Mouse (Mus musculus): ENCODE data around the gene Wnt10b.

The Wnt10b gene

DNA sequence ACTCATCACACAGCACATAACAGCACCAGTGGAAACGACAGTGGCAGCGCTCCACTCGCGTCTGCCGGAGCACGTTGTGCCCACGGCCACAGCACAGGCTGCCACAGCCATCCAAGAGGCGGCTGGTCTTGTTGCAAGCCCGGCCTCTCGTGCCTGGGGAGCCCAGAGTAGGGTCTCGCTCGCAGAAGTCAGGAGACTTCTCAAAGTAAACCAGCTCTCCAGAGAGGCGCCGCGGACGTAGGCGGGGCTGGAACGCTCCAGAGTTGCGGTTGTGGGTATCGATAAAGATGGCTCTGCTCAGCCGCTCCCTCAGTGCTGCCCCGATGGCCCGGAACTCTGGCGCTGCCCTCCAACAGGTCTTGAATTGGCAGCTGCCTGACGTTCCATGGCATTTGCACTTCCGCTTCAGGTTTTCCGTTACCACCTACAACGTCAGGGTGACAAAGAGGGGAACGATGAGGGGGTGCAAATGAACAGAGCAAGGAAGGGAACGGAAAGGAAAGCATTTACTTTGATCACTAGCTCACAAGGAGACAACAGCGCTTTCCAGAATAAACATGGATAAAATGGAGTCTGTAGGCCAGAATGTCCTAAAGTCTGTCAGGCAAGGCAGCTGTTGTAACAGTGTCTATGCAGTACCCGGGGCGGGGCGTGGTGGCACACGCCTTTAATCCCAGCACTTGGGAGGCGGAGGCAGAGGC is 5.3 kb downstream of the Wnt10b start:
- peak; percentile 61 for DNase-seq (ENCODE audit: low spot score)

- no peak for DNase-seq (ENCODE audit: low spot score)
Observed at GRCm38 (mm10) chr15:98771813-98772425, 6.0 kb downstream of the Wnt10b start.

DNA sequence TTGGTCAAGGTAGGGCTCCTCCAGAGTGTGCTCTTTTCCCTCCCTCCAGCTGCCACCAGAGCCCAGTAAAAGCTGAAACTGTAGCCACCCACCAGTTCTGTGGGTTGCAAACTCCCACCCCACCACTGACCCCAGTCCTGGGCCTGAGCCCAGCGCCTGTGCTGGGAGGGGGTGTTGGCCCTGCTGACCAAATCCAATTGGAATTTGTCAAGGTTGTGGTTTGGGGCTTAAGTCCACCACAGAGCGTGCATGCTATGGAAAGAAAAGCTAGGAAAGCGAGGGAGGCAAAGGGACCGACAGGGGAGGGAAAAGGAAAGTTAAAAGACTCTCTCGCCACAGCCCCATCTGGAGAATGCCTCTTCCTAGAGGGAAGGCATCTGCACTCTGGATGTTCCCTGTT is 9.7 kb downstream of the Wnt10b start:
- DNase-seq (ENCODE audit: low spot score): no peak

- DNase-seq (ENCODE audit: low spot score): no peak
Observed at GRCm38 (mm10) chr15:98765929-98766328, 12.0 kb downstream of the Wnt10b start.

DNA sequence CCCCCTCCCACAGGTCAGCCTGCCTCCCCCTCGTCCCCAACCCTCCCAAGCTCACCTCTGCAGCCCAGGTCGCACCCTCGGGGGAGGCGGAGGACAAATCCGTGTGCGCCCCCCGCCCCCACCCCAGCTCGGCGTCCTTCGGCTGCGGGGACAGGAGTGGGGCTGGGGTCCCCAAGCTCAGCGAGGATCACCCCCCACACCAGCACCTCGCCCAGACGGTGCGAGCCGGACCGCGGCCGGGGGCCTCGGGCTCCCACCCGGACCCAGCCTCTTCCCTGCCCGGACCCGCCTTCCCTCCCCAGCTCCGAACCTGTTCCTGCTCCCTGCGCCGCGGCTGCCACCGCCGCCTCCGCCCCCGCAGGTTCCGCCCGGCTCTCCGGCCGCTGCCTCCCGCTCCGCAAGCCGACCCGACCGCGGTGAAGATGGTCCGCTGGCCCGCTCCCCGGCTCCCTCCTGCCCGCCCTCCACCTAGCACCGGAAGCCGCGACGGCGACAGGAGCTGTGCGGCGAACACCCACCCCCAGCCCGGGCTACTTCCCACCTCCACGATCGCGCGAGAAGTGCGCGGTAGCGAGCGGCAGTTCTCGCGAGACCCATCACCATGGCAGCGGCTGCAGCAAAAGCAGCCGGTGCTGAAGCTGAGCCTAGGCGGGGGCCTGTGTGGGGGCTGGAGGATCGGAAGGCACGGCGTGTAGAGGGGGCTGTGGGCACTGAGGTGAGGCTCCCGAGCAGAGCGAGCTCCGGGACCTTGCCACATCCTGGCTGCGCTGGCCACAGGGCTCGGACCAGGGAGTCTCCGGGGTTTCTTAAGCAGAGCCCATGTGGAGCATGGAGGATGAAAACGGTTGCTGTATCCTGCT is 15.1 kb downstream of the Wnt10b start, which contains the start of gene Arf3:
Arf3 (minus strand) TSS at position 545 of the 860 bp plus-strand sequence.
- peak; percentile 98 for DNase-seq (ENCODE audit: low spot score)

- peak; percentile 69 for DNase-seq (ENCODE audit: low spot score)
Observed at GRCm38 (mm10) chr15:98762201-98762621, 15.7 kb downstream of the Wnt10b start.

DNA sequence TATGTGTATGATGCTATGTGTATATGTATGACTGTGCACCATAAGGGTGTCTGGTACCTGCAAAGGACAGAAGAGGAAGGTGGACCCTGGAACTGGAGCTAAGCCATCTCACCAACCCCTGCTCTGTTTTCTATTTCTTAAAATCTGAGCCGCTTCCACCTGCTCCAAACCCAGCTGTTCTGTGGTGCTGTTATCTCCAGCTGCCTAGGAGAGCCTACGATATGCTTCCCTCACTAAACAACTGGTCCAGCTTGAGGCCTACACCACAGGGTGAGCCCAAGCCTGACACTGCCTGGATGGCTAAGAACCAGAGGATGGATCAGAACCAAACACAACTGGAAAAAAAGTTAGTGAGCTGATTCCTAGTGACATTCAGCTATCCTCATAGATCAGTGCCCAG is 23.8 kb downstream of the Wnt10b start:
- DNase-seq (ENCODE audit: low spot score): no peak

DNA sequence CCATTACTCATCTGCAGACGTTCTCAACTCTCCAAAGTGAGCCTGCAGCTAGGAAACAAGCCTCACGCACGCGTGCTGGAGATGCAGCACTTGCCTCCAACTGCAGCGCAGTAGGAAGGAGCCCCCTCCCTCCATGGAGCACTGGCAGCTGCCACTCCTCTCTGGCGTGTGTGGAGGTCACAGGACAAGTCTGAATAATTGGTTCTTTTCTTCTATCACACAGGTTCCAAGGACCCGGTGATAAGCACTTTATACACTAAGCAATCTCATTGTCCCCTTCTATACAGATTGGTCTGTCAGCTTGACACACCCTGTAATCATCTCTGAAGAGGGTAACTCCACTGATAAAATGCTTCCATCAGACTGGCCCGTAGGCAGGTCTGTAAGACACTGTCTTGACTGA is 24.9 kb downstream of the Wnt10b start:
- DNase-seq (ENCODE audit: low spot score): no peak

GRCm38 (mm10) chr15:98749093-98749492 is 28.9 kb downstream of the Wnt10b start:
- no peak for DNase-seq (ENCODE audit: low spot score)

- no peak for DNase-seq (ENCODE audit: low spot score)
Observed at GRCm38 (mm10) chr15:98747296-98747695, 30.7 kb downstream of the Wnt10b start.

DNA sequence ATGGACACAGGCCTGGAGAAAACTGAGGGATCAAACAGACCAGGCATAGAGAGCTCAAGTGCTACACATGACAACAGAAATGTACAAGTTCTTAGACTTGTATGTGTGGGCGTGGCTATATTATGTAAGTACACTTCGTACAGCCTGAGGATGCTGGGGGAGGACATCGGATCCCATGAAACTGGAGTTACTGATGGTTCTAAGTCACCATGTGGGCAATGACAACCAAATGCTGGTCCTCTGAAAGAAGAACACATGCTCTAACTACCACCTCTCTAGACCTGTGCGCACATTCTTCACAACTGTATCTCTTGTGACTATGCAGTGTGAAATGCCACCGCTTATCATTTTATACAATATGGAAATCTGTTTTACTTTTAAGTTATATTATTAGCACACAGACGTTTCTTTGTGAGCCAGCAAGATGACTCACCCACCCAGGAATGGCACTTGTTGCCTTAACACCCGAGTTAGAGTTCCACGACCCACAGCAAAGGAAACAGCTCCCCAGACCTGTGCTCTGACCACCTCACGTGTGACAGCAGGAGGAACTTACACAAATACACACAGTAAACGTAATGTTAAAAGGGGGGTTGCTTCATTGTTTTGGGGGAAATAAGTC is 31.5 kb downstream of the Wnt10b start:
- no peak for DNase-seq (ENCODE audit: low spot score)

- DNase-seq (ENCODE audit: low spot score): peak; percentile 79
Observed at GRCm38 (mm10) chr15:98743863-98744262, 34.1 kb downstream of the Wnt10b start.

- DNase-seq (ENCODE audit: low spot score): no peak
Observed at GRCm38 (mm10) chr15:98742766-98743428, 35.1 kb downstream of the Wnt10b start.

DNA sequence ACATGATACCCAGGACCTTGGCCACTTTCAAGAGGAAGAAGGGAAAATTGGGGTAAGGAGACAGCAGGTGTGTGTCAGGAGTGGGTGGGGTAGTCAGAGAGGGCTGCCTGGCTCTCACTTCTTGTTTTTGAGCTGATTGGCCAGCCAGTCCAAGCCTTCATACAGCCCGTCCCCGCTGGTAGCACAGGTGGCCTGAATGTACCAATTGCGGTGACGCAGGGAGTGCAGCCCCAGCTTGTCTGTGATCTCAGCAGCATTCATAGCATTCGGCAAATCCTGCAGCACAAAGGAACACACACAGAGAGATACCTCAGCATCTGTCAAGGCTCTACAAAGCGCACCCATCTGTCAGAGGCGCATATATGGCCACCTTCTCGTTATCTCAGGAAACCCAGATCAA is 37.7 kb downstream of the Wnt10b start:
- no peak for DNase-seq (ENCODE audit: low spot score)

DNA sequence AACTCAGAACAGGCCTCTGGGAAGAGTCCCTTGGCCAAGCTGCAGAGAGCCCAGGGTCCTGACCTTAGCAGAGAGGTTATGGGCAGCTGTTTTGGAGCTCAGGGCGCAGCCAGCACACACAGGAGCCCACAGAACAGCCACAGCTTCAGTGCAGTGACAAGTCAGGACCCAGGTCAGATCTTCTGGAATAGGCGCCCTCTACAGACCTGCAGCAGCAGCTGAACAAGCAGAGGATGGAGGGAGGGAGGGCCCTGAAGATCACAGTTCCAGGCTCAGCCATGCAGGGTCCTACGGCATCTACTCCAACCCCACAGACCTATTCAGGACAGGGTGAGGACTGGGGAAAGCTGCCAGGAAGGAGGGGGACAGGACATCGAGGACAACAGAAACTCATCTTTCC is 39.2 kb downstream of the Wnt10b start:
- DNase-seq (ENCODE audit: low spot score): no peak

DNA sequence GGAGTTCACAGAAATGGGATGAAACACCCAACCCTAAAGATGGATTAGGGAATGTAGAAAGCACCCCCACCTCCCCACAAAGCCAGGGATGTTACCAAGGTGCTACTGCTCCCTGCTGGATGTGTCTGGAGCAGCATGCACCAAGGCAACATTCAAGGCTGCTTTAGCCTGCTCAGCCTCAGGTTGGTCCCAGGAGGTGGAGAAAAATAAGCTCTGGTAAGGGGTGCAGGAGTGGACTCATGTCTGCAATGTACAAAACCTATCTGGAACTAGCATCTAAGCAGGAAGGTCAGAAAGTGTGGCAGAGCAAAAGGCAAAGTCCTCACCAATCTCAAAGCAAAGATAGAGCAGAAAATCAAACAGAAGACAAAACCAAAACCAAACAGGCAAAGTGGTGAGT is 40.1 kb downstream of the Wnt10b start:
- DNase-seq (ENCODE audit: low spot score): no peak

- DNase-seq (ENCODE audit: low spot score): no peak
Observed at GRCm38 (mm10) chr15:98736521-98736920, 41.4 kb downstream of the Wnt10b start.

DNA sequence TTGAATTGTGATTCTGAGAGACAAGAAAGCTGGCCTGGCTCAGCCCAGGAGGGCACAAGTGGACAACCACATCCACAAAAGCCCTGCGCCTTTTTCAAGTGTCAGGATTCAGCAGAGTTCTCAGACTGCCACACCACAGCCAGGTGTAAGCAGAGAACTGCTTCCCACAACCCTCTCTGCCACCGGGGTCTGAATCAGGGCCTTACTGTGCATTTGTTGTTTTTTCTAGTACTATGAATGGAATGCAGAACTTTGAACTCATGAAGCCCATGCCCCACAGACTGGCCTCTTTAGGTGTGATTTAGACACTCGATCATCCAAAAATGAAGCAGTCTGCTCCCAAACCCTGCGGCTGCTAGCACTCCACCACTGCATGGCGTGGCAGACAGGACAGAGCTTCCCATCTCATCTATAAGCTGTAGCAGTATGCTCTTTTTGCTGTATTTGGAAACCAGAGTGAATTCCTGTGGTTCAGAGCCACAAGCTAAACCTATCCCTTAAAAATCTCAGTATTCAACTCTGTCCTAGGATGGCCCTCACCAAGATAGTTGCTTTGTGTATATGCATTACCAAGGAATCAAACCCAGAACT is 43.9 kb downstream of the Wnt10b start:
- DNase-seq (ENCODE audit: low spot score): no peak

- no peak for DNase-seq (ENCODE audit: low spot score)
Observed at GRCm38 (mm10) chr15:98733370-98733769, 44.6 kb downstream of the Wnt10b start.

DNA sequence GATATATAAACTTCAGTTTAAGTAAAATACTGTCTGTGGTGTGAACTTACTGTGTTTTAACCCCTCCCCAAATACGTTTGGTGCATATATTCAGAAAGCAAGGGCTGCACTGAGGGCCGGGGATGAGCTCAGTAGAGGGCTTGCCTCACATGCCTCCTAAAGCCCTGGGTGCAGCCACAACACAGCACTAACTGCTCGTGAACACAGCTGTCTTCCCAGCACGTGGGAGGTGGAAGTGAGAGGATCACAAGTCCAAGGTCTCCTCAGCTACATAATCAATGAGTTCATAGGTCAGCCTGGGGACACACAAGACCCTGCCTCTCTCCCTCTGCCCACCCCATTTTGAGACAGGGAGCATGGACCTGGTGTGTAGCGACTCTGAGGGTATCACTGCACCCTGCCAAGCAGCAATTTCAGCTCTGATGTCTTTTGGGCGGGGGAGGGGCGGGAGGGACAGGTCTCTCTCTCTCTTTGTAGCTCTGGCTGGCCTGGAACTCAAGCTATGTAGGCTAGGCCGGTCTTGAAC is 45.9 kb downstream of the Wnt10b start:
- DNase-seq (ENCODE audit: low spot score): no peak

- no peak for DNase-seq (ENCODE audit: low spot score)
Observed at GRCm38 (mm10) chr15:98730790-98731189, 47.2 kb downstream of the Wnt10b start.

All from T-cell, adult 2 months (primary cell).